Mouse (Mus musculus) intestine, postnatal 0 days (tissue): Measurements from ENCODE around the gene Pcdh7. TPM values are rescaled to one million over a fixed set of nuclear protein-coding genes. Genes with fewer than 3 reads are reported as not detected.

ENCODE experiments used
- ATAC-seq: fragments of 200-750 bp; cut with Nextera tagmentation; 2 replicates; pipeline ENCODE4 v1.8.0; 2017; ENCODE audit warnings: mild to moderate bottlenecking, moderate TSS enrichment, moderate library complexity
- H3K27ac ChIP-seq: fragments of 300-500 bp; sonication (generic); 2 replicates; pipeline ENCODE4 v1.5.1; 2014; ENCODE audit warnings: mild to moderate bottlenecking, low read depth, low read length, moderate library complexity
- H3K27me3 ChIP-seq: fragments of 300-500 bp; sonication (generic); replicated peaks from 2 replicates; pipeline ENCODE4 v1.6.1; 2014; ENCODE audit warnings: low read length, mixed read lengths; ENCODE audit not compliant: control insufficient read depth, insufficient read depth
- H3K36me3 ChIP-seq: fragments of 300-500 bp; sonication (generic); 2 replicates; pipeline ENCODE4 v1.6.1; 2014; ENCODE audit warnings: mild to moderate bottlenecking, moderate library complexity; ENCODE audit not compliant: control insufficient read depth, insufficient read depth
- H3K4me1 ChIP-seq: fragments of 300-500 bp; sonication (generic); replicated peaks from 2 replicates; pipeline ENCODE4 v1.6.1; 2014; ENCODE audit warnings: antibody characterized with exemption, low read length, mixed read lengths; ENCODE audit not compliant: control insufficient read depth, insufficient read depth
- H3K4me2 ChIP-seq: fragments of 300-500 bp; sonication (generic); replicated peaks from 2 replicates; pipeline ENCODE4 v1.6.1; 2014; ENCODE audit warnings: low read depth, mild to moderate bottlenecking, moderate library complexity
- H3K4me3 ChIP-seq: fragments of 300-500 bp; sonication (generic); 2 replicates; pipeline ENCODE4 v1.5.1; 2014; ENCODE audit warnings: low read depth, low read length
- H3K9ac ChIP-seq: fragments of 300-500 bp; sonication (generic); 2 replicates; pipeline ENCODE4 v1.6.1; 2014; ENCODE audit warnings: mild to moderate bottlenecking, low read depth, low read length
- H3K9me3 ChIP-seq: fragments of 300-500 bp; sonication (generic); 2 replicates; pipeline ENCODE4 v1.6.1; 2016; ENCODE audit warnings: mixed run types; ENCODE audit not compliant: control insufficient read depth
- CTCF ChIP-seq: sonication (generic); IDR thresholded peaks from 2 replicates; pipeline ENCODE4 v1.5.1; 2016; ENCODE audit warnings: low read depth, mild to moderate bottlenecking, control low read depth, antibody characterized with exemption, moderate library complexity
- WGBS: fragments of 180-500 bp; shearing (Covaris S2); extraction: QIAGEN DNeasy Blood & Tissue Kit; methylation state at CpG from one replicate; pipeline ENCODE4 v1.1.7; 2014; 5-methylcytosine and 5-hydroxymethylcytosine counted together
- polyA plus RNA-seq: library from polyadenylated mRNA; unstranded; fragments of >200 nt; fragmentation: Nextera tagmentation; extraction: Ambion mirVana; gene quantifications from 2 replicates; pipeline ENCODE4 v1.2.1, GENCODE M21; 2015

Pcdh7 gene
- polyA plus RNA-seq, 1 experiment from 2014 or later, result 3.8 TPM

DNA sequence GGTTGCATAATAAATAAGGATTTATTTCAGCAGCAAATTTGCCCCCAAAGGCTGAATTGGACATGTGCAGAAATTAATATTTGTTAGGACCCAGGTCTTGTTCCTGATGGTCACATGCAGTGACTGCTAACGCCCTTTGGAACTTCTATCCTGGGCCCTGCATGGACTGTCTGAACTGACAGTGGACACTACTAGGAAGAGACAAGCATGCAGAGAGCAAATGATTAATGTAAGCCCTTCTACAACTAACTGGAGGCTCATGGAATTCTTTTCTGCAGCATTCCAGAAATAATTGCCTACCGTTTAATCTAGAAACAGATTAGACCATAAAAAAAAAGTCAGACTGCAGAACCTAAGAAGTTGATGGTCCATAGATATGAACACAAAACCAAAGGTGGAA is 119.4 kb downstream of the Pcdh7 start:
- H3K4me3 ChIP-seq, result no peak overlapping the region
- H3K27ac ChIP-seq, result no peak overlapping the region
- H3K27me3 ChIP-seq, result no peaks in the 10 kb centered on the region
- WGBS, result 35% methylated on average over 2 of the region's 2 CpGs
- no peaks in the 10 kb centered on the region for H3K9me3 ChIP-seq
- no peak for ATAC-seq
- H3K4me2 ChIP-seq, result no peak overlapping the region
- no peak for TF ChIP-seq CTCF
- no peaks in the 10 kb centered on the region for H3K36me3 ChIP-seq
- no peaks in the 10 kb centered on the region for H3K4me1 ChIP-seq
- no peak overlapping the region for H3K9ac ChIP-seq

DNA sequence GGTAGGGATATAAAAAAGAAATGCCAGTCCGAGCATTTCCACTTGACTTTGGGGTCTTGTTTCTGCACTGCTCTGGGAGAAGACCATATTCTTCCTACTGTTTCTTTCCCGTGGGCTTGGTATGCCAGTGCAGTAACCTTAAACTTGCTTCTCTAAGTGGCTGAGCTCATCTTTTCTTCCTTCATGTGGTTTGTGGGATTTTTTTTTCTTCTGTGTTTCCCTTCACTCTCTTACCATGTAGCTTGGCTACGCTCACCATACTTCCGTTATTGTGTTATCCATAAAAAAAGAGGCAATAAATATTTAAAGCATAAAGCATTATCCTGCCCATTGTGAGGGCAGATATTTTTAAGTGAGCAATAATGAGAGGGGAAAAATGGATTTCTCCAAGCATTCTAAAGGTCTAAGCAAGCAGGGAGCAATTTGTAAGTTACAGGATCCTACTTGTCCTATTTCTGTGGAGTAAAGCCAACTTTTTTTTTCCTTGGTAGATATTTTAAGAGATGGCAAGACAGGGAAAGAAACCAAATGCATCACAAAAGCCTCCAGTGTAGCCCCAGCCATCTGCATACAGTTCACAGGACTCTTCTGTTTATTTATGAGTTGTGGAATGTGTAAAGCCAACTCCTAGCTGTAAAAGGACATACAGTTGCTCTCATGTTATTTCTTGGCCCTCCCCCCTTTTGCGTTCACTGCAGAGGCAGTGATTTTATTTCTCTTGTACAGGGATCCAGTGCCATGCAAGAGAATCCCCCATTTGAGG is 123.8 kb downstream of the Pcdh7 start:
- H3K9ac ChIP-seq, result no peak overlapping the region
- H3K4me3 ChIP-seq, result no peak overlapping the region
- no peak overlapping the region for H3K4me2 ChIP-seq
- no peaks in the 10 kb centered on the region for H3K4me1 ChIP-seq
- H3K36me3 ChIP-seq, result no peaks in the 10 kb centered on the region
- H3K27ac ChIP-seq, result no peak overlapping the region
- H3K9me3 ChIP-seq, result no peaks in the 10 kb centered on the region
- TF ChIP-seq CTCF, result no peak
- no peak for ATAC-seq
- WGBS, result 63% methylated on average over 5 of the region's 5 CpGs
- H3K27me3 ChIP-seq, result no peaks in the 10 kb centered on the region

DNA sequence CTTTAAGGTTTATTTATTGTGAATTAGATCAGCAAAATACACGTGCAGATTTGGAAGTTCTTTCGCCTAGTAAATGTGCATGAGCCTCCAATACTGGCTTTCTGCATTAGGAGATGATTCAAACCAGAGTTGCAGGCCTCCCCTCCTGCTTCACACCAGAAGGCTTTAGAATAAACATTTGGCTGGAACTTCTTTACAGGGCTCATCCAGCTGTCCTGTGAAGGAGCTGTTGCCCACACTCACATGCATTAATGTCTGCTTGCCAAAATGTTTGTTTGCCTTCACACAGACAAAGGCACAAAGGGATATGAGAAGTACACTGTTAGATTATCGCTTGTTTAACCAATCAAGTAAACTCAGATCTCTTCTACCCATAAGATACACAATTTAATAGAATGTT is 129.7 kb downstream of the Pcdh7 start:
- WGBS, result 51% methylated on average over 3 of the region's 3 CpGs
- ATAC-seq, result no peak
- Histone ChIP-seq H3K36me3 (no peaks in the 10 kb centered on the region), H3K4me3 (no peak overlapping the region), H3K4me1 (no peaks in the 10 kb centered on the region), H3K4me2 (no peak overlapping the region), H3K27me3 (no peaks in the 10 kb centered on the region), H3K9me3 (no peaks in the 10 kb centered on the region), H3K27ac (no peak overlapping the region), H3K9ac (no peak overlapping the region)
- no peak for TF ChIP-seq CTCF

DNA sequence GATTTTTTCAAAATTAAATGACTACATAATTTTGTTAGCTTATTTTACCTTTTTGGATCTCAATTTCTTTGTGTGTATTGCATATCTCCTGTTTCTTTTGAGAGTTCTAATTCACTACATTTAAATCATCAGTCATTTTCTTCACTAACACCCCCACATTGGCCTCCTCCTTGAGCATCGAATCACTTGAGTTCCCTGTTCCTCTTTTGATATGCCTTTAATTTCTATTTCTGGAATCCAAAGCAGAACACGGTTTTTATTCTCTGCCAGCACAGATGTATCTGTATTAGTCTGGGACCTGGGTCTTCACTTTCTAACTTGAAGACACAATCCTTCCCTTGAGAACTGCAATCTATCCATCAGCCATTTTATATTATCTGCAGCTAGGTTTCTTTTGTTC is 132.3 kb downstream of the Pcdh7 start:
- no peak overlapping the region for H3K4me3 ChIP-seq
- no peaks in the 10 kb centered on the region for H3K9me3 ChIP-seq
- no peaks in the 10 kb centered on the region for H3K36me3 ChIP-seq
- H3K27ac ChIP-seq, result no peak overlapping the region
- no peak overlapping the region for H3K9ac ChIP-seq
- WGBS, result 80% methylated on average over 2 of the region's 2 CpGs
- no peak overlapping the region for H3K4me2 ChIP-seq
- TF ChIP-seq CTCF, result no peak
- no peaks in the 10 kb centered on the region for H3K4me1 ChIP-seq
- H3K27me3 ChIP-seq, result no peaks in the 10 kb centered on the region
- no peak for ATAC-seq

DNA sequence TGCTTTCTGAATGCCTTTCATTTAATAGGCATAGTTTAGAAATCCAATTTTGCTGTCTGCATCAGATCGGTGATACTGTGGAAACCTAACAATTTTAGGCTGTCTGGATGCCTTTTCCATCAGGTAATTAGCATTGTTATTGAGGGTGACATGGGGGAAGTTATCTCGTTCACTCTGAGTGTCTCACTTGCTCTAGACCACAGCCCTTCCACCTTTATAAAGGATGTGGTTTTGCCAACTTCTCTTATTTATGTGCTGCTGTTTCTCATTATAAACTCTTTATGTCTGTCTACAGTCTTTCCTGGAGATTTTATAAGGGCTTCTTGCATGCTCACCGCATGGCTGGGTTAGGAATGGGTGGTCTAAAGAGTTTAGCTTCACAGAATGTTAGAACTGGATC is 139.5 kb downstream of the Pcdh7 start:
- TF ChIP-seq CTCF, result no peak
- no peaks in the 10 kb centered on the region for H3K4me1 ChIP-seq

DNA sequence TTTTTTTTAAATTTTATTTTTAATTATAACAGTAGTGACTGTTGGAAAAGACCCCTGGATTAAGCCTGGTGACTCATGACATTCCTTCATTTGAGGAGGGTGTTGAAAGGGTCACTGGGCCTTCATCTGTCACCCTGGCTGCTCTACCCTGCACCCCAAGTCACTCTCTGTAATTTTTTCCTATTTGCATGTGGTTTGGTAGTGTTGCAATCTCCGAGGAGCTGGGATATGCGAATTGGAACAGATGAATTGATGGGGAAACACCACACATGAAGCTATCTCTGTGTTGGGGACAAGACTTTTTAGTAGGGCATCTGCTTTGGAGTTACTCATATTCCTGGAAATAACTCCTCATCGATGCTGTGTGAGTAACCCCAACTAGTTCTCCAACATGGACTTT is 146.5 kb downstream of the Pcdh7 start:
- Histone ChIP-seq H3K4me3 (no peak overlapping the region), H3K27me3 (no peaks in the 10 kb centered on the region), H3K9ac (no peak overlapping the region), H3K4me2 (no peak overlapping the region), H3K27ac (no peak overlapping the region), H3K9me3 (no peaks in the 10 kb centered on the region), H3K4me1 (no peaks in the 10 kb centered on the region), H3K36me3 (no peaks in the 10 kb centered on the region)
- TF ChIP-seq CTCF, result no peak
- WGBS, result 93% methylated on average over 3 of the region's 3 CpGs
- no peak for ATAC-seq

More for the DNA sequence above, 139.5 kb downstream of the Pcdh7 start:
- Histone ChIP-seq H3K27ac (no peak overlapping the region), H3K9ac (no peak overlapping the region), H3K4me3 (no peak overlapping the region), H3K9me3 (no peaks in the 10 kb centered on the region), H3K36me3 (no peaks in the 10 kb centered on the region), H3K27me3 (no peaks in the 10 kb centered on the region), H3K4me2 (no peak overlapping the region)
- WGBS, result 73% methylated on average over 3 of the region's 3 CpGs
- no peak for ATAC-seq

DNA sequence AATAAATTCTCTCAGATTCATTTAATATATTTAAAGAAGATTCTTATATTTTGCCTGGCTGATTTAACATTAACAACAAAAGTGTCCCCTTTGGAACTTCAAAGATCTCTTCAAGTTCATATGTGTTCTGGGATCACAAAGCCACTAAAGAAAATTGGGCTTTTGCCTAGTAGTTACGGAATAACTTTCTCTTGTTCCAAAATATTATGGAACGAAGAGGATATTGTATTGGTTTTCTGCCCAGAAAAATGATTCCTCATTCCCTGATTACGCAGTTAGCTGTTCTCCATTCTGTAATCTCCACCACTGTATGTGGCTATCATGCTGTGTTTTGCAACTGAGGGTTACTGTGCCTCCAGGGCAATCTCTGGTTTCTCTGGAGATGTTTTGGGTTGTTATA is 147.5 kb downstream of the Pcdh7 start:
- Histone ChIP-seq H3K4me3 (no peak overlapping the region), H3K27me3 (no peaks in the 10 kb centered on the region), H3K36me3 (no peaks in the 10 kb centered on the region), H3K27ac (no peak overlapping the region), H3K9me3 (no peaks in the 10 kb centered on the region), H3K4me1 (no peaks in the 10 kb centered on the region), H3K9ac (no peak overlapping the region), H3K4me2 (no peak overlapping the region)
- WGBS, result 86% methylated on average over 3 of the region's 3 CpGs
- no peak for TF ChIP-seq CTCF
- ATAC-seq, result no peak
